Mouse (Mus musculus) limb, embryonic 15.5 days (tissue): ENCODE measurements at regions not wholly inside any gene's neighbourhood (a gene's known extent, or its start where the extent isn't known, plus 50 kb on each side); places are given as distances from the start of the nearest gene placed in this dataset.

ENCODE experiments used
- ATAC-seq: fragments of 200-750 bp; cut with Nextera tagmentation; 2 replicates; pipeline ENCODE4 v1.8.0; 2017; ENCODE audit warnings: low read depth, moderate TSS enrichment; ENCODE audit not compliant: insufficient number of reproducible peaks, low FRiP score, low TSS enrichment
- H3K27ac ChIP-seq: fragments of 300-500 bp; sonication (generic); 2 replicates; pipeline ENCODE4 v1.5.1; 2015; ENCODE audit warnings: moderate library complexity, mild to moderate bottlenecking, inconsistent platforms
- H3K27me3 ChIP-seq: fragments of 300-500 bp; sonication (generic); 2 replicates; pipeline ENCODE4 v1.6.1; 2015; ENCODE audit warnings: inconsistent platforms
- H3K36me3 ChIP-seq: fragments of 300-500 bp; sonication (generic); 2 replicates; pipeline ENCODE4 v1.6.1; 2015; ENCODE audit warnings: inconsistent platforms
- H3K4me1 ChIP-seq: fragments of 300-500 bp; sonication (generic); 2 replicates; pipeline ENCODE4 v1.6.1; 2015; ENCODE audit warnings: inconsistent platforms
- H3K4me2 ChIP-seq: fragments of 300-500 bp; sonication (generic); 2 replicates; pipeline ENCODE4 v1.6.1; 2015; ENCODE audit warnings: mild to moderate bottlenecking, inconsistent platforms
- H3K4me3 ChIP-seq: fragments of 300-500 bp; sonication (generic); 2 replicates; pipeline ENCODE4 v1.5.1; 2015; ENCODE audit warnings: mild to moderate bottlenecking, inconsistent platforms
- H3K9ac ChIP-seq: fragments of 300-500 bp; sonication (generic); 2 replicates; pipeline ENCODE4 v1.6.1; 2015; ENCODE audit warnings: inconsistent platforms
- H3K9me3 ChIP-seq: fragments of 300-500 bp; sonication (generic); 2 replicates; pipeline ENCODE4 v1.6.1; 2016; ENCODE audit warnings: inconsistent platforms
- WGBS: fragments of 180-500 bp; shearing (Covaris S2); methylation state at CpG from one replicate; pipeline ENCODE4 v1.1.7; 2015; 5-methylcytosine and 5-hydroxymethylcytosine counted together

DNA sequence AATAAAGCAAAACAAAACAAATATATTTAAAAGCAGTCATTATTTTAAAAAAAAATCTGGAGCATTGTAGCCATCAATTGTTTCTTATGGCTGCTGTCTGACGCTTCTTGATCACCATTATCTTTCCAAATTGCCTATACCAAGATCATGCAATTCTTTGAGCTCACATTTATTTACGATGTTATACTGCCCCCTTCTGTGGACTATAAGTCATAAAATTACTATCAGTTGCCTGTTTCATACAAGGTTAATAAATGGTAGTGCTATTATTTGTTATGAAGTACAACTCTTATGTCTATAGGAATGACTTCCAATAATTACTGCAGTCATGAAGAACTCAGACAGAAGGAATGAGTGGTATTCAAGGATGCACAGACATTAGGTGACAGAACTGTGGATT, 57.3 kb upstream of the Eda2r start:
- WGBS = 49% methylated on average over 2 of the region's 2 CpGs

DNA sequence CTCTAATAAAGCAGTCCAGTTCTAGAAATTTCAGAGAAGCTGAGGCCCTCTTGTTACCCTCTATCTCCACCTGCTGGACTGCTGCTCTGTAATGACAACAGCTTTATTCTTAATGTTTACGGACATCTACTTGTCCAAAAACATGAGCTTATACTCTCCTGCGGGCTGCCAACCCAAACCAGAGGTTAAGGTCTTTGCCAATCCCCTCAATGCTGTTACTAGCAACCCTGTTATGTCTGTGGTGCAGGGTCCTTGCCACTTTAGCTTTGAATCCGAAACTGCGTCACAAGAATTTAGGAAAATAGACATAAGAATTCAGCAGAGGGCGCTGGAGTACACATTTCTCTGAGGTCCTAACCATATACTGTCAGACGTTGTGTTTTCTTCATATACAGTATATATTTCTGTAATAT, 54.4 kb upstream of the Eda2r start:
- Histone ChIP-seq H3K4me2 (peak overlapping the region; percentile 24; the same call in 1 of the 2 replicates), H3K27me3 (no peaks in the 10 kb centered on the region), H3K9me3 (no peaks in the 10 kb centered on the region), H3K4me1 (no peaks in the 10 kb centered on the region), H3K4me3 (peak overlapping the region; percentile 39), H3K9ac (no peak overlapping the region), H3K36me3 (no peaks in the 10 kb centered on the region), H3K27ac (no peak overlapping the region)
- no peak for ATAC-seq
- WGBS = 20% methylated on average over 6 of the region's 6 CpGs

More for the DNA sequence above, 57.3 kb upstream of the Eda2r start:
- Histone ChIP-seq H3K27me3 (no peaks in the 10 kb centered on the region), H3K4me3 (no peak overlapping the region), H3K36me3 (no peaks in the 10 kb centered on the region), H3K27ac (no peak overlapping the region), H3K4me2 (no peak overlapping the region), H3K9ac (no peak overlapping the region), H3K4me1 (no peaks in the 10 kb centered on the region), H3K9me3 (no peaks in the 10 kb centered on the region)
- ATAC-seq = no peak
